In the genomic region with DNA sequence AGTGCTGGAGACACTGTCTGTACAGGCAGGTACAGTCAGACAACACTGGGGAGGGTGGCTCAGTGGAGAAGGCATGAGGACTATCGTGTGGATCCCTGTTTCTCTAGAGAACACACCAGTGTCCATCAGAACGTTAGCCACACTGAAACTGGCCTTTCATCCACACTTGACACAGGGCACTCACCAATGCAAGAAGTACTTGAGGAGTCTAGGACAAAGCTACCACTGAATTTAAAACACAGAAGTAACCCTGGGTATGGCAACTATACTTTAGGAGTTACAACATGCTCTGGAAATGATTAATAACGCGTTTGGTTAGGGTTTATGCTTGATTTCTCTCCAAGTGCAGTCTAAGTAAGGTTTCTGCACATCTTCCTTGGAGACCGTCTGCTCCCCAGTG, we compare ENCODE assay signal across 22 mouse cellular contexts.
A peak's percentile ranks its signal among the peaks of the same experiment; 100 is the strongest.
DNase-seq lines count a peak whose midpoint lies in the region; ATAC-seq and TF ChIP-seq lines count a peak whose summit lies in the region.
"Had no signal": no experiment of that assay in that cellular context is flagged by ENCODE, and none has a peak within 500 bp of the region (broad histone marks: within the 10 kb centered on the region; RNA-seq: fewer than 3 reads in every experiment).

No protein-coding gene starts in this region.

- TF ChIP-seq CTCF in lung, postnatal 0 days (IDR thresholded peaks at IDR 0.05), result no peak
- TF ChIP-seq CTCF in lung, adult 2 months (IDR thresholded peaks at IDR 0.05; ENCODE audit: insufficient read depth, low read length), result no peak

- no peak for TF ChIP-seq POLR2A in lung, adult 2 months (IDR thresholded peaks at IDR 0.05; ENCODE audit: borderline replicate concordance, extremely low read depth, low read depth, low read length)

- 64% methylated on average over 5 of the region's 5 CpGs for WGBS in lung, embryonic 15.5 days
- 63% methylated on average over 5 of the region's 5 CpGs for WGBS in lung, embryonic 16.5 days
- WGBS in lung, postnatal 0 days, result 61% methylated on average over 5 of the region's 5 CpGs
- WGBS in lung, adult 2 months, result 61% methylated on average over 5 of the region's 5 CpGs

- no peak overlapping the region for H3K9ac ChIP-seq in lung, embryonic 15.5 days
- H3K9ac ChIP-seq in lung, embryonic 16.5 days (ENCODE audit: low read length), result no peak overlapping the region
- H3K9ac ChIP-seq in lung, postnatal 0 days (replicated peaks; ENCODE audit: low read depth), result no peak overlapping the region

- ATAC-seq in lung, embryonic 15.5 days (ENCODE audit: borderline replicate concordance, extremely low read depth, low FRiP score, low TSS enrichment), result no peak; the same call in 1 of the 2 replicates
- ATAC-seq in lung, embryonic 16.5 days (ENCODE audit: low read depth), result peak; percentile 5; the same call in 1 of the 2 replicates
- ATAC-seq in lung, postnatal 0 days, result peak; percentile 57
- ATAC-seq: activated CD4-positive, CD25-positive, alpha-beta regulatory T cell, adult 4 months; CD4-positive, CD25-positive, alpha-beta regulatory T cell, adult 4 months; Patski had no signal

- no peak overlapping the region for H3K4me2 ChIP-seq in lung, embryonic 15.5 days
- H3K4me2 ChIP-seq in lung, embryonic 16.5 days (ENCODE audit: low read depth, low read length), result no peak overlapping the region
- H3K4me2 ChIP-seq in lung, postnatal 0 days (replicated peaks; ENCODE audit: low read depth, low read length), result no peak overlapping the region

- H3K27me3 ChIP-seq in lung, embryonic 15.5 days, result no peaks in the 10 kb centered on the region
- no peaks in the 10 kb centered on the region for H3K27me3 ChIP-seq in lung, embryonic 16.5 days (ENCODE audit: control insufficient read depth, insufficient read depth, low read depth, low read length)
- no peaks in the 10 kb centered on the region for H3K27me3 ChIP-seq in lung, postnatal 0 days (replicated peaks; ENCODE audit: insufficient read depth, low read length)
- H3K27me3 ChIP-seq: CH12.LX, Patski had no signal

- 0 out of 2 replicates have a peak, but pooled peaks cover 3% of the 10 kb centered on the region for H3K36me3 ChIP-seq in lung, embryonic 15.5 days
- no peaks in the 10 kb centered on the region for H3K36me3 ChIP-seq in lung, embryonic 16.5 days (ENCODE audit: control insufficient read depth, insufficient read depth, low read length)
- peaks cover 3% of the 10 kb centered on the region; the same call in 1 of the 2 replicates for H3K36me3 ChIP-seq in lung, postnatal 0 days (ENCODE audit: insufficient read depth, low read length)

- H3K9me3 ChIP-seq in lung, embryonic 15.5 days, result no peaks in the 10 kb centered on the region
- H3K9me3 ChIP-seq in lung, embryonic 16.5 days (ENCODE audit: control insufficient read depth, low read length), result no peaks in the 10 kb centered on the region
- no peaks in the 10 kb centered on the region for H3K9me3 ChIP-seq in lung, postnatal 0 days (ENCODE audit: low read length)
- H3K9me3 ChIP-seq: G1E had no signal

- TF ChIP-seq EP300 in lung, postnatal 0 days (IDR thresholded peaks at IDR 0.05), result no peak; the same call in 1 of the 2 replicates

- no peak for DNase-seq in lung, postnatal 10 days
- no peak for DNase-seq in lung, postnatal 25 days (ENCODE audit: low spot score)
- DNase-seq in lung, postnatal 0 days (ENCODE audit: low spot score), result peak; percentile 62
- DNase-seq in lung, postnatal 4 days, result no peak
- peak; percentile 38 for DNase-seq in lung, postnatal 36 days
- DNase-seq in lung, adult 2 months, result no peak
- DNase-seq: adrenal gland, adult 2 months; adrenal gland, adult 8-10 months; adrenal gland, postnatal 10 days; adrenal gland, postnatal 14 days; adrenal gland, postnatal 25 days; adrenal gland, postnatal 36 days; B cell, adult 2 months; cerebellum, adult 11 months; cerebellum, adult 11-12 months had no signal

- H3K4me3 ChIP-seq in lung, embryonic 15.5 days, result no peak overlapping the region
- no peak overlapping the region for H3K4me3 ChIP-seq in lung, embryonic 16.5 days (ENCODE audit: low read length)
- no peak overlapping the region for H3K4me3 ChIP-seq in lung, postnatal 0 days (ENCODE audit: low read depth, low read length)
- H3K4me3 ChIP-seq in lung, adult 2 months (replicated peaks; ENCODE audit: extremely low read depth, low read depth, low read length), result no peak overlapping the region

- 0 out of 2 replicates have a peak overlapping the region, but pooled peaks have one; percentile 13 for H3K27ac ChIP-seq in lung, embryonic 15.5 days
- H3K27ac ChIP-seq in lung, embryonic 16.5 days (ENCODE audit: low read length), result peak overlapping the region; percentile 29; the same call in 1 of the 2 replicates
- peak overlapping the region; percentile 74 for H3K27ac ChIP-seq in lung, postnatal 0 days (ENCODE audit: low read length)

- peaks cover 22% of the 10 kb centered on the region; the same call in 1 of the 2 replicates for H3K4me1 ChIP-seq in lung, embryonic 15.5 days
- H3K4me1 ChIP-seq in lung, embryonic 16.5 days (replicated peaks; ENCODE audit: control insufficient read depth, insufficient read depth, low read length), result peaks cover 17% of the 10 kb centered on the region
- H3K4me1 ChIP-seq in lung, postnatal 0 days (ENCODE audit: insufficient read depth, low read depth, low read length), result peaks cover 17% of the 10 kb centered on the region; the same call in 1 of the 2 replicates
- peaks cover 19% of the 10 kb centered on the region for H3K4me1 ChIP-seq in lung, adult 2 months (ENCODE audit: control insufficient read depth, insufficient read depth, low read length)

Comparison
In these comparisons a context has a peak if more than half of its experiments do, and no peak if none do; other contexts are left out.
1. DNase-seq: peak in lung, postnatal 0 days (single experiment) and lung, postnatal 36 days (single experiment); none in lung, postnatal 10 days (single experiment), lung, postnatal 25 days (single experiment), lung, postnatal 4 days (0 of 2) and lung, adult 2 months (single experiment).
2. H3K27ac ChIP-seq: peak in every context shown above with its lines; median percentile 74 in lung, postnatal 0 days; 29 in lung, embryonic 16.5 days; 13 in lung, embryonic 15.5 days.